Mouse (Mus musculus): ENCODE data around the gene Tmem231. TPM values are rescaled to one million over a fixed set of nuclear protein-coding genes. Genes with fewer than 3 reads are reported as not detected.

The Tmem231 gene
- total and polyA plus RNA-seq, 3 experiments = 2.1 to 2.6 (median 2.1) TPM

GRCm38 (mm10) chr8:111881591-111881990 is 52.1 kb downstream of the Tmem231 start:
- WGBS = 2% methylated on average over 2 of the region's 2 CpGs
- Histone ChIP-seq H3K9ac (ENCODE audit: low read depth, low read length) (no peak overlapping the region), H3K27ac (no peak overlapping the region), H3K27me3 (ENCODE audit: control insufficient read depth, insufficient read depth, low read length) (no peaks in the 10 kb centered on the region), H3K4me1 (ENCODE audit: control insufficient read depth, insufficient read depth, low read length) (peaks cover 1% of the 10 kb centered on the region; the same call in 1 of the 2 replicates), H3K79me2 (replicated peaks; ENCODE audit: control insufficient read depth, insufficient read depth, low read length) (no peaks in the 10 kb centered on the region), H3K4me3 (no peak overlapping the region), H3K36me3 (ENCODE audit: control insufficient read depth, insufficient read depth, low read length) (no peaks in the 10 kb centered on the region)
- peak; percentile 85 for TF ChIP-seq CTCF (IDR thresholded peaks at IDR 0.05)
- TF ChIP-seq EP300 (IDR thresholded peaks at IDR 0.05; ENCODE audit: insufficient read depth, low read depth, low read length) = no peak
- TF ChIP-seq POLR2A (IDR thresholded peaks at IDR 0.05; ENCODE audit: insufficient read depth, low read depth, low read length) = no peak
- DNase-seq = peak; percentile 25 to 52
- intact Hi-C loops (cut with DNase I) = loop anchor here (1.0 to 5.0 kb wide), 3 partner anchors 41 to 153 kb away; no protein-coding TSS in a partner anchor

GRCm38 (mm10) chr8:111877711-111878110 is 56.0 kb downstream of the Tmem231 start:
- intact Hi-C loops (cut with DNase I) = loop anchor here (2.0 kb wide), 1 partner anchor 199 kb away; no protein-coding TSS in a partner anchor

GRCm38 (mm10) chr8:111876355-111876948 is 57.2 kb downstream of the Tmem231 start, which contains the start of gene Tmem170:
TSS of gene Tmem170 (minus strand) at chr8:111876750.
- Histone ChIP-seq H3K27me3 (ENCODE audit: control insufficient read depth, insufficient read depth, low read length) (no peaks in the 10 kb centered on the region), H3K4me3 (peak within 1 kb of the TSS; percentile 92), H3K9ac (ENCODE audit: low read depth, low read length) (peak within 1 kb of the TSS; percentile 77), H3K27ac (peak within 1 kb of the TSS; percentile 93), H3K36me3 (ENCODE audit: control insufficient read depth, insufficient read depth, low read length) (no peaks in the 10 kb centered on the region), H3K4me1 (ENCODE audit: control insufficient read depth, insufficient read depth, low read length) (peaks cover 3% of the 10 kb centered on the region), H3K79me2 (replicated peaks; ENCODE audit: control insufficient read depth, insufficient read depth, low read length) (no peaks in the 10 kb centered on the region)
- WGBS = under 1% methylated on average over 53 of the region's 53 CpGs
- intact Hi-C loops (cut with DNase I) = loop anchor here (1.0 to 2.0 kb wide), 2 partner anchors 21 to 198 kb away; no protein-coding TSS in a partner anchor
- TF ChIP-seq CTCF (IDR thresholded peaks at IDR 0.05) (peak; percentile 97), EP300 (IDR thresholded peaks at IDR 0.05; ENCODE audit: insufficient read depth, low read depth, low read length) (0 out of 2 replicates have a peak, but pooled peaks have one; percentile 25), POLR2A (IDR thresholded peaks at IDR 0.05; ENCODE audit: insufficient read depth, low read depth, low read length) (peak; percentile 94)
- DNase-seq = peak; percentile 96 to 98

More at GRCm38 (mm10) chr8:111877711-111878110, 56.0 kb downstream of the Tmem231 start:
- WGBS = 67% methylated on average over 9 of the region's 9 CpGs
- TF ChIP-seq CTCF (IDR thresholded peaks at IDR 0.05) = no peak
- no peak for TF ChIP-seq POLR2A (IDR thresholded peaks at IDR 0.05; ENCODE audit: insufficient read depth, low read depth, low read length)
- no peak for TF ChIP-seq EP300 (IDR thresholded peaks at IDR 0.05; ENCODE audit: insufficient read depth, low read depth, low read length)
- no peak for DNase-seq
- Histone ChIP-seq H3K27ac (no peak overlapping the region), H3K36me3 (ENCODE audit: control insufficient read depth, insufficient read depth, low read length) (no peaks in the 10 kb centered on the region), H3K4me3 (no peak overlapping the region), H3K27me3 (ENCODE audit: control insufficient read depth, insufficient read depth, low read length) (no peaks in the 10 kb centered on the region), H3K9ac (ENCODE audit: low read depth, low read length) (no peak overlapping the region), H3K4me1 (ENCODE audit: control insufficient read depth, insufficient read depth, low read length) (peaks cover 3% of the 10 kb centered on the region), H3K79me2 (replicated peaks; ENCODE audit: control insufficient read depth, insufficient read depth, low read length) (no peaks in the 10 kb centered on the region)

GRCm38 (mm10) chr8:111875758-111876157 is 57.9 kb downstream of the Tmem231 start:
- peak overlapping the region; percentile 77 for H3K9ac ChIP-seq (ENCODE audit: low read depth, low read length)
- no peaks in the 10 kb centered on the region for H3K27me3 ChIP-seq (ENCODE audit: control insufficient read depth, insufficient read depth, low read length)
- intact Hi-C loops (cut with DNase I) = loop anchor here (1.0 to 2.0 kb wide), 2 partner anchors 20 to 197 kb away; no protein-coding TSS in a partner anchor

GRCm38 (mm10) chr8:111871278-111871677 is 62.4 kb downstream of the Tmem231 start:
- intact Hi-C loops (cut with DNase I) = no loop called here
- Histone ChIP-seq H3K4me3 (no peak overlapping the region), H3K4me1 (ENCODE audit: control insufficient read depth, insufficient read depth, low read length) (peaks cover 2% of the 10 kb centered on the region; the same call in 1 of the 2 replicates), H3K27ac (no peak overlapping the region), H3K27me3 (ENCODE audit: control insufficient read depth, insufficient read depth, low read length) (no peaks in the 10 kb centered on the region), H3K36me3 (ENCODE audit: control insufficient read depth, insufficient read depth, low read length) (no peaks in the 10 kb centered on the region), H3K9ac (ENCODE audit: low read depth, low read length) (no peak overlapping the region), H3K79me2 (replicated peaks; ENCODE audit: control insufficient read depth, insufficient read depth, low read length) (no peaks in the 10 kb centered on the region)
- no peak for DNase-seq
- no peak for TF ChIP-seq CTCF (IDR thresholded peaks at IDR 0.05)
- no peak for TF ChIP-seq EP300 (IDR thresholded peaks at IDR 0.05; ENCODE audit: insufficient read depth, low read depth, low read length)
- no peak for TF ChIP-seq POLR2A (IDR thresholded peaks at IDR 0.05; ENCODE audit: insufficient read depth, low read depth, low read length)
- WGBS = 77% methylated on average over 3 of the region's 3 CpGs

More at GRCm38 (mm10) chr8:111875758-111876157, 57.9 kb downstream of the Tmem231 start:
- H3K27ac ChIP-seq = peak overlapping the region; percentile 93
- H3K4me3 ChIP-seq = peak overlapping the region; percentile 92
- peaks cover 3% of the 10 kb centered on the region for H3K4me1 ChIP-seq (ENCODE audit: control insufficient read depth, insufficient read depth, low read length)
- no peaks in the 10 kb centered on the region for H3K36me3 ChIP-seq (ENCODE audit: control insufficient read depth, insufficient read depth, low read length)
- 10% methylated on average over 9 of the region's 9 CpGs for WGBS
- TF ChIP-seq EP300 (IDR thresholded peaks at IDR 0.05; ENCODE audit: insufficient read depth, low read depth, low read length) = no peak
- no peak for TF ChIP-seq POLR2A (IDR thresholded peaks at IDR 0.05; ENCODE audit: insufficient read depth, low read depth, low read length)
- no peak for TF ChIP-seq CTCF (IDR thresholded peaks at IDR 0.05)
- DNase-seq = peak; percentile 17 to 36
- no peaks in the 10 kb centered on the region for H3K79me2 ChIP-seq (replicated peaks; ENCODE audit: control insufficient read depth, insufficient read depth, low read length)

- intact Hi-C loops (cut with DNase I) = no loop called here
- no peak overlapping the region for H3K4me3 ChIP-seq
- no peak for DNase-seq
- no peaks in the 10 kb centered on the region for H3K36me3 ChIP-seq (ENCODE audit: control insufficient read depth, insufficient read depth, low read length)
- no peaks in the 10 kb centered on the region for H3K27me3 ChIP-seq (ENCODE audit: control insufficient read depth, insufficient read depth, low read length)
- TF ChIP-seq POLR2A (IDR thresholded peaks at IDR 0.05; ENCODE audit: insufficient read depth, low read depth, low read length) (no peak), EP300 (IDR thresholded peaks at IDR 0.05; ENCODE audit: insufficient read depth, low read depth, low read length) (no peak), CTCF (IDR thresholded peaks at IDR 0.05) (no peak)
- no peaks in the 10 kb centered on the region for H3K4me1 ChIP-seq (ENCODE audit: control insufficient read depth, insufficient read depth, low read length)
- no peaks in the 10 kb centered on the region for H3K79me2 ChIP-seq (replicated peaks; ENCODE audit: control insufficient read depth, insufficient read depth, low read length)
- no peak overlapping the region for H3K27ac ChIP-seq
- no peak overlapping the region for H3K9ac ChIP-seq (ENCODE audit: low read depth, low read length)
- WGBS = 66% methylated on average over 3 of the region's 3 CpGs
These were observed 63.3 kb downstream of the Tmem231 start for GRCm38 (mm10) chr8:111870379-111870778.
